Mouse (Mus musculus) testis, adult 2 months (tissue): ENCODE results near the gene Dcun1d4. TPM values are rescaled to one million over a fixed set of nuclear protein-coding genes. Genes with fewer than 3 reads are reported as not detected.

Experiments used
- H3K27ac ChIP-seq: fragments of 200-500 bp; 2 replicates; pipeline ENCODE4 v1.5.1; 2012; ENCODE audit warnings: low read depth, low read length; ENCODE audit not compliant: control insufficient read depth, insufficient read depth
- H3K27me3 ChIP-seq: fragments of 200-500 bp; 2 replicates; pipeline ENCODE4 v1.6.1; 2012; ENCODE audit warnings: mild to moderate bottlenecking, low read length, moderate library complexity; ENCODE audit not compliant: control insufficient read depth, insufficient read depth
- H3K36me3 ChIP-seq: fragments of 200-500 bp; 2 replicates; pipeline ENCODE4 v1.6.1; 2012; ENCODE audit warnings: mild to moderate bottlenecking, low read length; ENCODE audit not compliant: control insufficient read depth, insufficient read depth
- H3K4me1 ChIP-seq: fragments of 200-500 bp; 2 replicates; pipeline ENCODE4 v1.6.1; 2012; ENCODE audit warnings: low read length; ENCODE audit not compliant: control insufficient read depth, insufficient read depth
- H3K4me3 ChIP-seq: fragments of 200-500 bp; 2 replicates; pipeline ENCODE4 v1.5.1; 2012; ENCODE audit warnings: low read depth, mild to moderate bottlenecking, low read length, moderate library complexity, mixed read lengths; ENCODE audit not compliant: control insufficient read depth
- CTCF ChIP-seq: fragments of 200-500 bp; IDR thresholded peaks from 2 replicates; pipeline ENCODE4 v1.5.1; 2012; ENCODE audit warnings: low read depth, mild to moderate bottlenecking, inconsistent platforms, low read length, moderate library complexity; ENCODE audit not compliant: control insufficient read depth, insufficient read depth, insufficient replicate concordance
- POLR2A ChIP-seq: fragments of 200-500 bp; IDR thresholded peaks from 2 replicates; pipeline ENCODE4 v1.6.1; 2012; ENCODE audit warnings: low read depth, mild to moderate bottlenecking, inconsistent platforms, low read length, moderate library complexity; ENCODE audit not compliant: control insufficient read depth
- polyA plus RNA-seq: library from polyadenylated mRNA; depleted of rRNA; stranded (reverse); fragments of >200 nt; gene quantifications from 2 replicates; pipeline ENCODE4 v1.2.3, GENCODE M21; 2012

Gene Dcun1d4
- polyA plus RNA-seq, 1 experiment = 44.8 TPM

DNA sequence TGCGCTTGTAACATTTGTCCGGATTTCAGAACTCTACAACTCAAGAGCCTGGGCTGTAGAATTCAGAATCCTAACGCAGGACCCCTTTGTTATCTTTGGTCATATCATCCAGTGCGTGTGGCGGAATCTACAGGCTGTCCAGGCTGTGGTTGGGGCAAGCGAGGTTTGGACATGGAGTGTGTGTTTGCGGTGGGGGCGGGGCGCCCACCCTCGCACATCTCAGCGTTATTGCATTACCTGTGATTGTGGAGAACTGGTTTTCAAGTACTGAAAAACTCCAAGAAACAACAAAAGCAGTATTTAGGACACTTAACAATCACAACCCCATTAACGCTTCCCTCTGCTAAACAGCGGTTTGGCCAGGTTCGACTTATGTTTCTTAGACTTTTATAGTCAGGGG is 9.1 kb downstream of the Dcun1d4 start:
- Histone ChIP-seq H3K27me3 (no peaks in the 10 kb centered on the region), H3K27ac (peak overlapping the region; percentile 79), H3K4me3 (peak overlapping the region; percentile 99), H3K4me1 (peaks cover 10% of the 10 kb centered on the region), H3K36me3 (no peaks in the 10 kb centered on the region)
- TF ChIP-seq POLR2A (no peak), CTCF (no peak)

GRCm38 (mm10) chr5:73490596-73491073 is 9.8 kb downstream of the Dcun1d4 start:
- Histone ChIP-seq H3K27ac (peak overlapping the region; percentile 90), H3K27me3 (no peaks in the 10 kb centered on the region), H3K4me1 (peaks cover 10% of the 10 kb centered on the region), H3K4me3 (peak overlapping the region; percentile 99), H3K36me3 (no peaks in the 10 kb centered on the region)
- TF ChIP-seq POLR2A (peak; percentile 34), CTCF (no peak)

DNA sequence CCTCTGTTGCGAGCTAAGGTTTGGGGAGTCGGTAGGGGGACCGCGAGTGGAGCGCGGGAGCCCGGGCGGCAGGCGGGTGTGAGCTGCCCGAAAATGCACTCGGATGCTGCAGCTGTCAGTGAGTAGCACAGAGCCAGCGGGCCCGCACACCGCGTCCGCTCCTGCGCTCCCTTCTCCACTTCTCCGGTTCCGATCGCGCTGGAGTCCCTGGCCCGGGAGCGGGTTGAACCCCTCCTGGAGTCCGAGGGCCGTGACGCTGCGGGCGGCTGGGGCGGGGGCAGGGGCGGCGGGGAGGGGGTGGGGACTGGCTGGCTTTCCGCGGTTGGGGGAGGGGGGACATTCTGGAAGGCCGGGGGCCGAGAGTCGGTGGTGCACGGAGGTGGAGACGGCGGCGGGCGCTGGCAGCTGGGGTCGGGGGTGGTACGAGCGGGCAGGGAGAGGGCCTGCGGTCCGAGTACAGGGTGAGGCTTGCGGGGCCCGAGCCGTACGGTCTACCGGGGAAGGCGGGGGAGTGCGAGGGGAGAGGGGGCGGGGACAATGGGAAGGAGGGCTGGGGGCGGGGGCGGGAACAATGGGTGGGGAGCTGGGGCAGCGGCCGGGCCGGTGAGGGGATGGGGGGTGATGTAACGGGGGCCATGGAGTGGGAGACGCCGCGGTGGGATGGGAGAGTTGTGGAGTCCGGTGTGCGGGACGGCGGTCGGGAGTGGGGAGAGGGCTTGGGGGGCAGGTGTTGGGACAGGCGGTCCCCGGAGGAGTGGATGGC is 10.5 kb downstream of the Dcun1d4 start:
- peak overlapping the region; percentile 99 for H3K4me3 ChIP-seq
- TF ChIP-seq POLR2A = peak; percentile 22
- no peak for TF ChIP-seq CTCF
- no peaks in the 10 kb centered on the region for H3K27me3 ChIP-seq
- no peaks in the 10 kb centered on the region for H3K36me3 ChIP-seq
- peak overlapping the region; percentile 90 for H3K27ac ChIP-seq
- peaks cover 10% of the 10 kb centered on the region for H3K4me1 ChIP-seq

DNA sequence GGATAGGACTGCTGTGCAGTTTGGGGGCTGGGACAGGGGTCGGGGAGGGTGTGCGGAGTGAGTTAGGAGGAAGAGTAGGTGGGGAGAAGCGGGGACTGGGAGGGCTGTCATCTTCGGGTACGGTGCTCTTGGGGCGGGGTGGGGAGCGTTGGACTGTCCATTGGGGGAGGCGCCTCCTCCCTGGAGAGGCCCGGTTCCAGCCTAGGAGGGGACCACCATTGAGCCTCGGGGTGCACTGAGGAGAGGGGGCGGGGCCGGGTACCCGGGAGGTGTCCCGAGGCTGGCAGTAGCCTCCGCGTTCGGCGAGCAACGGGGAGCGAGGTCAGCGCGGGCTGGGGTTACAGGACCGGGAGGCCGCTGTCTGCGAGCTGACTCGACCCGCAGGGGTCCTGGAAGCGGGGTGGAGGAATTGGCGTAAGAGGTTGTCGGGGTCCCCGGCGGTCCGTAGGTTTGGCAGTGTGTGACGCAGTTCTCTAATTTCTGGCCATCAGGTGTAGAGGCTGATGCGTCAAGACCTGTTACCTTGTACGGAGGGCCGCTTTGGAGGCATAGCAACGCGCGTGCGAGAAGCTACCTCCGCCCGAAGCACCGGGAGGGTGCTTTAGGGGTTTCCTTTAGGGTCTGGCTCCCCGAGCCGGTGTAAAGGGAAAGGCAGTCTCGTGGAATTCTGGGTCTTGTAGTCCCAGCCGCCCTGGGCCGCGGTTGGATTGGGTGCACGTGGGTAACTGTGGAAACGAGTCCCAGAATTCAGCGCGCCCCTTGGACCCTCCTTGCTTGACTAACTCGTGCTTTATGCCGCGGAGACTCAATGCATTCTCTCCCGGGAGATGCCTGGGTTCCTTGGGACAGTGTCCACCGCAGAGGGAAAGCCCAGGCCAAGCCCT is 11.3 kb downstream of the Dcun1d4 start:
- no peak for TF ChIP-seq CTCF
- TF ChIP-seq POLR2A = peak; percentile 50
- peak overlapping the region; percentile 90 for H3K27ac ChIP-seq

GRCm38 (mm10) chr5:73497401-73497800 is 16.6 kb downstream of the Dcun1d4 start:
- TF ChIP-seq CTCF = no peak
- TF ChIP-seq POLR2A = no peak
- H3K4me3 ChIP-seq = no peak overlapping the region
- no peaks in the 10 kb centered on the region for H3K36me3 ChIP-seq
- H3K4me1 ChIP-seq = peaks cover 2% of the 10 kb centered on the region
- no peak overlapping the region for H3K27ac ChIP-seq
- H3K27me3 ChIP-seq = no peaks in the 10 kb centered on the region

More for the DNA sequence above, 11.3 kb downstream of the Dcun1d4 start:
- Histone ChIP-seq H3K4me3 (peak overlapping the region; percentile 91), H3K27me3 (no peaks in the 10 kb centered on the region), H3K4me1 (peaks cover 10% of the 10 kb centered on the region), H3K36me3 (no peaks in the 10 kb centered on the region)

GRCm38 (mm10) chr5:73498559-73498958 is 17.8 kb downstream of the Dcun1d4 start:
- Histone ChIP-seq H3K36me3 (no peaks in the 10 kb centered on the region), H3K4me3 (no peak overlapping the region), H3K4me1 (no peaks in the 10 kb centered on the region), H3K27ac (no peak overlapping the region), H3K27me3 (no peaks in the 10 kb centered on the region)
- no peak for TF ChIP-seq CTCF
- no peak for TF ChIP-seq POLR2A

GRCm38 (mm10) chr5:73500867-73501440 is 20.2 kb downstream of the Dcun1d4 start:
- no peak for TF ChIP-seq CTCF
- no peak for TF ChIP-seq POLR2A
- no peaks in the 10 kb centered on the region for H3K4me1 ChIP-seq
- H3K4me3 ChIP-seq = no peak overlapping the region
- no peaks in the 10 kb centered on the region for H3K36me3 ChIP-seq
- H3K27ac ChIP-seq = no peak overlapping the region
- H3K27me3 ChIP-seq = no peaks in the 10 kb centered on the region
